Mouse (Mus musculus) spleen, adult 2 months (tissue): ENCODE measurements around the gene Vmn1r193.
"Not testable (repeated sequence)": the region's sequence is repeated elsewhere in the genome, so short reads cannot be mapped to it uniquely, and the experiment has no call there.

Experiments
- CTCF ChIP-seq: fragments of 200-500 bp; IDR thresholded peaks from 2 replicates; pipeline ENCODE4 v1.5.1; 2011; ENCODE audit warnings: mild to moderate bottlenecking, inconsistent platforms; ENCODE audit not compliant: insufficient read depth, insufficient read length, insufficient replicate concordance; ENCODE audit errors: extremely low read depth
- POLR2A ChIP-seq: fragments of 200-500 bp; IDR thresholded peaks from 2 replicates; pipeline ENCODE4 v1.6.1; 2011; ENCODE audit warnings: low read depth, low read length, inconsistent platforms

GRCm38 (mm10) chr13:22223060-22223459, at the start of gene Vmn1r193:
- not testable (repeated sequence) for TF ChIP-seq POLR2A, CTCF
